Mouse (Mus musculus): ENCODE measurements around the gene Chid1. TPM values are rescaled to one million over a fixed set of nuclear protein-coding genes. Genes with fewer than 3 reads are reported as not detected.

Gene Chid1
- polyA plus RNA-seq, 1 experiment from 2014 or later, result 38.8 TPM

- no peak for ATAC-seq (ENCODE audit: low FRiP score, low TSS enrichment)
- Histone ChIP-seq H3K4me1 (ENCODE audit: control insufficient read depth, insufficient read depth, low read length) (no peaks in the 10 kb centered on the region), H3K9me3 (ENCODE audit: control insufficient read depth, low read length) (no peaks in the 10 kb centered on the region), H3K27me3 (ENCODE audit: control insufficient read depth, insufficient read depth, low read length) (no peaks in the 10 kb centered on the region), H3K4me2 (replicated peaks; ENCODE audit: low read depth, low read length) (no peak overlapping the region), H3K4me3 (ENCODE audit: low read length) (no peak overlapping the region), H3K36me3 (ENCODE audit: control insufficient read depth, insufficient read depth, low read length) (no peaks in the 10 kb centered on the region; the same call in 1 of the 2 replicates), H3K27ac (ENCODE audit: low read depth, low read length) (no peak overlapping the region), H3K9ac (ENCODE audit: low read depth, low read length) (no peak overlapping the region)
- 87% methylated on average over 2 of the region's 2 CpGs for WGBS
Measured at GRCm38 (mm10) chr7:141506278-141506677, 33.4 kb downstream of the Chid1 start.

GRCm38 (mm10) chr7:141502556-141502905 is 37.1 kb downstream of the Chid1 start:
- Histone ChIP-seq H3K36me3 (ENCODE audit: control insufficient read depth, insufficient read depth, low read length) (peaks cover 2% of the 10 kb centered on the region; the same call in 1 of the 2 replicates), H3K27ac (ENCODE audit: low read depth, low read length) (no peak overlapping the region), H3K4me3 (ENCODE audit: low read length) (no peak overlapping the region), H3K9me3 (ENCODE audit: control insufficient read depth, low read length) (no peaks in the 10 kb centered on the region), H3K4me1 (ENCODE audit: control insufficient read depth, insufficient read depth, low read length) (peaks cover 8% of the 10 kb centered on the region; the same call in 1 of the 2 replicates), H3K9ac (ENCODE audit: low read depth, low read length) (no peak overlapping the region), H3K4me2 (replicated peaks; ENCODE audit: low read depth, low read length) (no peak overlapping the region), H3K27me3 (ENCODE audit: control insufficient read depth, insufficient read depth, low read length) (no peaks in the 10 kb centered on the region)
- 93% methylated on average over 5 of the region's 5 CpGs for WGBS
- ATAC-seq (ENCODE audit: low FRiP score, low TSS enrichment), result no peak

GRCm38 (mm10) chr7:141501820-141502555 is 37.7 kb downstream of the Chid1 start:
- peaks cover 2% of the 10 kb centered on the region; the same call in 1 of the 2 replicates for H3K36me3 ChIP-seq (ENCODE audit: control insufficient read depth, insufficient read depth, low read length)

GRCm38 (mm10) chr7:141497600-141497999 is 42.1 kb downstream of the Chid1 start:
- no peaks in the 10 kb centered on the region for H3K9me3 ChIP-seq (ENCODE audit: control insufficient read depth, low read length)
- WGBS, result 89% methylated on average over 3 of the region's 3 CpGs
- no peak for ATAC-seq (ENCODE audit: low FRiP score, low TSS enrichment)
- no peaks in the 10 kb centered on the region for H3K27me3 ChIP-seq (ENCODE audit: control insufficient read depth, insufficient read depth, low read length)
- no peak overlapping the region for H3K4me2 ChIP-seq (replicated peaks; ENCODE audit: low read depth, low read length)
- H3K4me1 ChIP-seq (ENCODE audit: control insufficient read depth, insufficient read depth, low read length), result peaks cover 8% of the 10 kb centered on the region; the same call in 1 of the 2 replicates
- no peak overlapping the region for H3K27ac ChIP-seq (ENCODE audit: low read depth, low read length)
- H3K9ac ChIP-seq (ENCODE audit: low read depth, low read length), result no peak overlapping the region
- H3K36me3 ChIP-seq (ENCODE audit: control insufficient read depth, insufficient read depth, low read length), result peaks cover 21% of the 10 kb centered on the region
- H3K4me3 ChIP-seq (ENCODE audit: low read length), result no peak overlapping the region

More at GRCm38 (mm10) chr7:141501820-141502555, 37.7 kb downstream of the Chid1 start:
- no peak overlapping the region for H3K27ac ChIP-seq (ENCODE audit: low read depth, low read length)
- H3K4me3 ChIP-seq (ENCODE audit: low read length), result no peak overlapping the region
- peaks cover 8% of the 10 kb centered on the region; the same call in 1 of the 2 replicates for H3K4me1 ChIP-seq (ENCODE audit: control insufficient read depth, insufficient read depth, low read length)
- H3K9ac ChIP-seq (ENCODE audit: low read depth, low read length), result no peak overlapping the region
- 82% methylated on average over 7 of the region's 7 CpGs for WGBS
- ATAC-seq (ENCODE audit: low FRiP score, low TSS enrichment), result no peak
- H3K9me3 ChIP-seq (ENCODE audit: control insufficient read depth, low read length), result no peaks in the 10 kb centered on the region
- H3K27me3 ChIP-seq (ENCODE audit: control insufficient read depth, insufficient read depth, low read length), result no peaks in the 10 kb centered on the region
- no peak overlapping the region for H3K4me2 ChIP-seq (replicated peaks; ENCODE audit: low read depth, low read length)

- no peak overlapping the region for H3K4me3 ChIP-seq (ENCODE audit: low read length)
- H3K9me3 ChIP-seq (ENCODE audit: control insufficient read depth, low read length), result no peaks in the 10 kb centered on the region
- peaks cover 8% of the 10 kb centered on the region; the same call in 1 of the 2 replicates for H3K4me1 ChIP-seq (ENCODE audit: control insufficient read depth, insufficient read depth, low read length)
- peaks cover 32% of the 10 kb centered on the region for H3K36me3 ChIP-seq (ENCODE audit: control insufficient read depth, insufficient read depth, low read length)
- no peaks in the 10 kb centered on the region for H3K27me3 ChIP-seq (ENCODE audit: control insufficient read depth, insufficient read depth, low read length)
- no peak for ATAC-seq (ENCODE audit: low FRiP score, low TSS enrichment)
- H3K27ac ChIP-seq (ENCODE audit: low read depth, low read length), result no peak overlapping the region
- H3K9ac ChIP-seq (ENCODE audit: low read depth, low read length), result no peak overlapping the region
- no peak overlapping the region for H3K4me2 ChIP-seq (replicated peaks; ENCODE audit: low read depth, low read length)
- 86% methylated on average over 4 of the region's 4 CpGs for WGBS
Measured at GRCm38 (mm10) chr7:141495940-141496339, 43.7 kb downstream of the Chid1 start.

- no peak overlapping the region for H3K9ac ChIP-seq (ENCODE audit: low read depth, low read length)
- no peak overlapping the region for H3K4me3 ChIP-seq (ENCODE audit: low read length)
- H3K27ac ChIP-seq (ENCODE audit: low read depth, low read length), result no peak overlapping the region
- ATAC-seq (ENCODE audit: low FRiP score, low TSS enrichment), result no peak
- 98% methylated on average over 2 of the region's 2 CpGs for WGBS
- peaks cover 32% of the 10 kb centered on the region for H3K36me3 ChIP-seq (ENCODE audit: control insufficient read depth, insufficient read depth, low read length)
- H3K27me3 ChIP-seq (ENCODE audit: control insufficient read depth, insufficient read depth, low read length), result no peaks in the 10 kb centered on the region
- H3K9me3 ChIP-seq (ENCODE audit: control insufficient read depth, low read length), result no peaks in the 10 kb centered on the region
- H3K4me2 ChIP-seq (replicated peaks; ENCODE audit: low read depth, low read length), result no peak overlapping the region
- H3K4me1 ChIP-seq (ENCODE audit: control insufficient read depth, insufficient read depth, low read length), result peaks cover 8% of the 10 kb centered on the region; the same call in 1 of the 2 replicates
Measured at GRCm38 (mm10) chr7:141495379-141495778, 44.3 kb downstream of the Chid1 start.

GRCm38 (mm10) chr7:141493729-141494128 is 45.9 kb downstream of the Chid1 start:
- no peak overlapping the region for H3K27ac ChIP-seq (ENCODE audit: low read depth, low read length)
- no peaks in the 10 kb centered on the region for H3K4me1 ChIP-seq (ENCODE audit: control insufficient read depth, insufficient read depth, low read length)
- 68% methylated on average over 1 of the region's 1 CpGs for WGBS
- no peak overlapping the region for H3K4me3 ChIP-seq (ENCODE audit: low read length)
- H3K4me2 ChIP-seq (replicated peaks; ENCODE audit: low read depth, low read length), result no peak overlapping the region
- ATAC-seq (ENCODE audit: low FRiP score, low TSS enrichment), result no peak
- H3K36me3 ChIP-seq (ENCODE audit: control insufficient read depth, insufficient read depth, low read length), result peaks cover 32% of the 10 kb centered on the region
- H3K27me3 ChIP-seq (ENCODE audit: control insufficient read depth, insufficient read depth, low read length), result no peaks in the 10 kb centered on the region
- no peaks in the 10 kb centered on the region for H3K9me3 ChIP-seq (ENCODE audit: control insufficient read depth, low read length)
- H3K9ac ChIP-seq (ENCODE audit: low read depth, low read length), result no peak overlapping the region

GRCm38 (mm10) chr7:141492738-141493137 is 46.9 kb downstream of the Chid1 start:
- ATAC-seq (ENCODE audit: low FRiP score, low TSS enrichment), result no peak
- H3K36me3 ChIP-seq (ENCODE audit: control insufficient read depth, insufficient read depth, low read length), result peaks cover 30% of the 10 kb centered on the region
- no peaks in the 10 kb centered on the region for H3K4me1 ChIP-seq (ENCODE audit: control insufficient read depth, insufficient read depth, low read length)
- H3K4me2 ChIP-seq (replicated peaks; ENCODE audit: low read depth, low read length), result no peak overlapping the region
- no peak overlapping the region for H3K9ac ChIP-seq (ENCODE audit: low read depth, low read length)
- H3K9me3 ChIP-seq (ENCODE audit: control insufficient read depth, low read length), result no peaks in the 10 kb centered on the region
- no peak overlapping the region for H3K27ac ChIP-seq (ENCODE audit: low read depth, low read length)
- H3K27me3 ChIP-seq (ENCODE audit: control insufficient read depth, insufficient read depth, low read length), result no peaks in the 10 kb centered on the region
- no peak overlapping the region for H3K4me3 ChIP-seq (ENCODE audit: low read length)
- WGBS, result 91% methylated on average over 5 of the region's 5 CpGs

- H3K27ac ChIP-seq (ENCODE audit: low read depth, low read length), result no peak overlapping the region
- H3K36me3 ChIP-seq (ENCODE audit: control insufficient read depth, insufficient read depth, low read length), result peaks cover 30% of the 10 kb centered on the region
- no peak for ATAC-seq (ENCODE audit: low FRiP score, low TSS enrichment)
- 81% methylated on average over 2 of the region's 2 CpGs for WGBS
- no peaks in the 10 kb centered on the region for H3K9me3 ChIP-seq (ENCODE audit: control insufficient read depth, low read length)
- no peak overlapping the region for H3K4me3 ChIP-seq (ENCODE audit: low read length)
- H3K4me2 ChIP-seq (replicated peaks; ENCODE audit: low read depth, low read length), result no peak overlapping the region
- H3K9ac ChIP-seq (ENCODE audit: low read depth, low read length), result no peak overlapping the region
- no peaks in the 10 kb centered on the region for H3K4me1 ChIP-seq (ENCODE audit: control insufficient read depth, insufficient read depth, low read length)
- no peaks in the 10 kb centered on the region for H3K27me3 ChIP-seq (ENCODE audit: control insufficient read depth, insufficient read depth, low read length)
Measured at GRCm38 (mm10) chr7:141491151-141491550, 48.5 kb downstream of the Chid1 start.

Measured in kidney, embryonic 14.5 days (tissue).